Mouse (Mus musculus): ENCODE data around the gene Dner. TPM values are rescaled to one million over a fixed set of nuclear protein-coding genes. Genes with fewer than 3 reads are reported as not detected.
A peak's percentile ranks its signal among the peaks of the same experiment; 100 is the strongest.

Dner gene
- polyA plus RNA-seq, 1 experiment from 2014 or later, result 328 TPM

DNA sequence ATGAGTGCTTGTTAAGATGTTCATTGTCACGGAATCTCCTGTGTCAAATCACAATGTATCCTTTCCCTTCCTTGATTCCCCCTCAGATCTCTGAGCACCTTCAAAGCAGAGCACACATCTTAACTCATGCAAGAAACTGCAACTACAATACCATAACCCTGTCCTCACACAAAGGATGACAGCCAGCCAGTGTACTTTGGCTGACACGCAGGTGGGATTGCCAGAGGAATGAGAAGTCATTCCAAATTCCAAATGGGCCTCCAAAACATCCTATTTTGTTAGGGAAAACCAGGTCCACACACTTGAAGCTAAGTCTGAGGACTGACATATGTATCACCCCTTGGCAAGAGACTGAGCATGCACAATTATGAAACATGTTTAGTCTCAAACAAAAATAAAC lies 286.5 kb downstream of the Dner start:
- Histone ChIP-seq H3K4me1 (ENCODE audit: control insufficient read depth, insufficient read depth, low read depth, low read length) (no peaks in the 10 kb centered on the region), H3K9me3 (ENCODE audit: control insufficient read depth, low read length) (no peaks in the 10 kb centered on the region), H3K9ac (ENCODE audit: low read depth, low read length) (no peak overlapping the region), H3K27ac (ENCODE audit: low read depth, low read length) (no peak overlapping the region), H3K36me3 (ENCODE audit: control insufficient read depth, insufficient read depth, low read length) (peaks cover 5% of the 10 kb centered on the region; the same call in 1 of the 2 replicates), H3K27me3 (replicated peaks; ENCODE audit: control insufficient read depth, insufficient read depth, low read length) (no peaks in the 10 kb centered on the region), H3K4me3 (ENCODE audit: low read length) (no peak overlapping the region), H3K4me2 (ENCODE audit: low read length) (no peak overlapping the region)
- ATAC-seq, result no peak
- WGBS, result 68% methylated on average over 2 of the region's 2 CpGs

GRCm38 (mm10) chr1:84408873-84409272 lies 287.1 kb downstream of the Dner start:
- H3K9me3 ChIP-seq (ENCODE audit: control insufficient read depth, low read length), result no peaks in the 10 kb centered on the region
- H3K36me3 ChIP-seq (ENCODE audit: control insufficient read depth, insufficient read depth, low read length), result peaks cover 5% of the 10 kb centered on the region; the same call in 1 of the 2 replicates
- WGBS, result 89% methylated on average over 2 of the region's 2 CpGs
- no peak for ATAC-seq
- no peaks in the 10 kb centered on the region for H3K4me1 ChIP-seq (ENCODE audit: control insufficient read depth, insufficient read depth, low read depth, low read length)
- H3K27ac ChIP-seq (ENCODE audit: low read depth, low read length), result no peak overlapping the region
- H3K9ac ChIP-seq (ENCODE audit: low read depth, low read length), result no peak overlapping the region
- no peak overlapping the region for H3K4me3 ChIP-seq (ENCODE audit: low read length)
- no peak overlapping the region for H3K4me2 ChIP-seq (ENCODE audit: low read length)
- H3K27me3 ChIP-seq (replicated peaks; ENCODE audit: control insufficient read depth, insufficient read depth, low read length), result no peaks in the 10 kb centered on the region

DNA sequence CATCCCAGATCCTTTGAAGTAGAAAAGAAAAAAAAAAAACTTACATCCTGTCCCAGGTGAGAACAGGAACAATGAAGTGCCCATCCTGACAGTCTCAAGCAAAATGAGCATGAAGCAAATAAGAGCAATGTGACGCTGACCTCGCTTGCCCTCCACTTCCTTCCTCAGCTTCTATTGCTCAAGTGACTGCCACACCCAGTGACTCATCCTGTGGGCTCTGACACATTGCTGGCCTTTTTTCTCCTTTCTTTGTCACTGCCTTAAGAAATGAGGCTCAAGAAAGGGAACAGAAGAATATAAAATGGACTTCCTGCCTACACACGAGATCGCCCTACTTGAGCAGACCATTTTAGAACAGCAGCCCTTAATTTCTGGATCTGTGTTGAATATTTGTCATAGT lies 289.1 kb downstream of the Dner start:
- H3K4me2 ChIP-seq (ENCODE audit: low read length), result no peak overlapping the region
- H3K4me3 ChIP-seq (ENCODE audit: low read length), result no peak overlapping the region
- no peak for ATAC-seq
- H3K9me3 ChIP-seq (ENCODE audit: control insufficient read depth, low read length), result no peaks in the 10 kb centered on the region
- H3K4me1 ChIP-seq (ENCODE audit: control insufficient read depth, insufficient read depth, low read depth, low read length), result no peaks in the 10 kb centered on the region
- H3K27me3 ChIP-seq (replicated peaks; ENCODE audit: control insufficient read depth, insufficient read depth, low read length), result no peaks in the 10 kb centered on the region
- H3K36me3 ChIP-seq (ENCODE audit: control insufficient read depth, insufficient read depth, low read length), result no peaks in the 10 kb centered on the region; the same call in 1 of the 2 replicates
- H3K27ac ChIP-seq (ENCODE audit: low read depth, low read length), result no peak overlapping the region
- H3K9ac ChIP-seq (ENCODE audit: low read depth, low read length), result no peak overlapping the region
- 85% methylated on average over 4 of the region's 4 CpGs for WGBS

DNA sequence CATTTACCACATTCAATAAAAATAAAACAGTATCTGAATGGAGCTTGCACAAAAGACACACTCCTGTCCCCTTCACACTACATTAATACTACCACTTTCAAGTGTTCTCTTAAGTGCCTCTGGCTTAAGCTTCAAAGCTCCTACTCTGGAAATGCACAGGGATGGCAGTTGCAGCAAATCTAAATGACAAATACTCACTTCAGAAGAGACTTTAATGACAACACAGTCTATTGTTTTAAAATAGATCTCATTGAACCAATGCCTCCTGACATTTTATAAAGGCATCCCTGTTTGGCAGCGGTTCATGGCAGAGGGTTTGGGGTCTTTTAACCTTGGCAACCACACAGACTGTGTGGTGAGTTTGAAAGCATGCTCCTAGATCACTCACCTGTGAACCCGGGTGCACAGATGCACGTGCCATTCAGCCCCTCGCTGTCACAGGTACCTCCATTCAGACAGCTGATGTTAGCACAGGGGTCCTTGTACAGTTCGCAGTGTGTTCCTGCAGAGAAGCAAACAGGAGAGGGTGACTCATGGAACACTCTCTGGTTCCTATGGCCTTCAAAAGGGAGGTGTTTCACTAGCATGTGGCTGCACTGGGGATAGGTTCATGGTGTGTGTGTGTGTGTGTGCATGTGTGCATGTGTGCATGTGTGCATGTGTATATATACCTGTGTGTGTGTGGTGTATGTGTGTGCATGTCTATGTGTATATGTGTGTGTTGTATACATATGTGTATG lies 290.3 kb downstream of the Dner start:
- no peaks in the 10 kb centered on the region for H3K9me3 ChIP-seq (ENCODE audit: control insufficient read depth, low read length)
- no peak overlapping the region for H3K9ac ChIP-seq (ENCODE audit: low read depth, low read length)
- 84% methylated on average over 5 of the region's 5 CpGs for WGBS
- H3K4me2 ChIP-seq (ENCODE audit: low read length), result no peak overlapping the region
- H3K36me3 ChIP-seq (ENCODE audit: control insufficient read depth, insufficient read depth, low read length), result no peaks in the 10 kb centered on the region
- no peak overlapping the region for H3K4me3 ChIP-seq (ENCODE audit: low read length)
- no peaks in the 10 kb centered on the region for H3K4me1 ChIP-seq (ENCODE audit: control insufficient read depth, insufficient read depth, low read depth, low read length)
- ATAC-seq, result no peak; the same call in 1 of the 2 replicates
- no peak overlapping the region for H3K27ac ChIP-seq (ENCODE audit: low read depth, low read length)
- H3K27me3 ChIP-seq (replicated peaks; ENCODE audit: control insufficient read depth, insufficient read depth, low read length), result no peaks in the 10 kb centered on the region

- H3K27me3 ChIP-seq (replicated peaks; ENCODE audit: control insufficient read depth, insufficient read depth, low read length), result no peaks in the 10 kb centered on the region
- H3K27ac ChIP-seq (ENCODE audit: low read depth, low read length), result no peak overlapping the region
- no peak overlapping the region for H3K4me3 ChIP-seq (ENCODE audit: low read length)
- H3K9me3 ChIP-seq (ENCODE audit: control insufficient read depth, low read length), result no peaks in the 10 kb centered on the region
- H3K4me1 ChIP-seq (ENCODE audit: control insufficient read depth, insufficient read depth, low read depth, low read length), result no peaks in the 10 kb centered on the region
- 56% methylated on average over 12 of the region's 12 CpGs for WGBS
- no peak overlapping the region for H3K4me2 ChIP-seq (ENCODE audit: low read length)
- H3K36me3 ChIP-seq (ENCODE audit: control insufficient read depth, insufficient read depth, low read length), result no peaks in the 10 kb centered on the region
- 0 out of 2 replicates have a peak, but pooled peaks have one; percentile 58 for ATAC-seq
- no peak overlapping the region for H3K9ac ChIP-seq (ENCODE audit: low read depth, low read length)
Observed at GRCm38 (mm10) chr1:84404880-84405279, 291.1 kb downstream of the Dner start.

DNA sequence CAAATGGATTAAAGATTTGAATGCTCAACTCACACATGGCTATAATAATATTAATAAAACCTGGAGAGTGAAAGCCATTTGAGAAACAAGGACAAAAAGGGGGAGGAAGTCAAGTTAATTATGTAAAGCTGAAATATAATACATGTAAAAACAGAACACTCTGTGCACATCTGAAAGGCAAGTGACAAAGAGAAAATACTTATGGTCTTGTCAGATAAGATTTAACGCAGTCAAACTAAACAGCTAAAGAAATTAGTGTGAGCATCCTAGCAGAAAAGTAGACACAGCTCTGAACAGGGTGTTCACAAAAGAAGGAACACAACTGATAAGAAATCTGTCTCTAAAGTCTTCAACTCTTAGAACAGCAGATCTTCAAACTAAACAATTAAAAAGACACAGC lies 293.9 kb downstream of the Dner start:
- Histone ChIP-seq H3K4me2 (ENCODE audit: low read length) (no peak overlapping the region), H3K4me3 (ENCODE audit: low read length) (no peak overlapping the region), H3K9me3 (ENCODE audit: control insufficient read depth, low read length) (no peaks in the 10 kb centered on the region), H3K36me3 (ENCODE audit: control insufficient read depth, insufficient read depth, low read length) (no peaks in the 10 kb centered on the region), H3K27ac (ENCODE audit: low read depth, low read length) (no peak overlapping the region), H3K27me3 (replicated peaks; ENCODE audit: control insufficient read depth, insufficient read depth, low read length) (no peaks in the 10 kb centered on the region), H3K9ac (ENCODE audit: low read depth, low read length) (no peak overlapping the region), H3K4me1 (ENCODE audit: control insufficient read depth, insufficient read depth, low read depth, low read length) (no peaks in the 10 kb centered on the region)
- WGBS, result 85% methylated on average over 1 of the region's 1 CpGs
- ATAC-seq, result no peak

DNA sequence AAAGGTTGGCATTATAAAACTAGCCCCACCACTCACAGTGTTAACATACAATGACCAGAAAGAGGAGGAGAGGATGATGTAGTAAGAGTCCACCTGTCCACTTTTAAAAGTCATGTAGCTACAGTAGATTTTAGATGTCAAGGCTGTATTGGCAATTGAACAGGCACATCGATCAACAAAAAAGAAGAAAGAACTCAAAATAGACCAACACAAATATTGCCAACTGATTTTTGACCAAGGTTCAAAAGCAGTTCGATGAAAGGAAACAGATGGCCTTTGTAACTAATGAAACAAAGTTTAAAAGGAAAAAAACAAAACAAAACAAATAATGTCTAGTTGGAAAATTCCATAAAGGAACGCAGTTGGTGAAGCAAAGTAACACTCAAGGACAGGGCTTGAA lies 296.4 kb downstream of the Dner start:
- no peak for ATAC-seq
- Histone ChIP-seq H3K27ac (ENCODE audit: low read depth, low read length) (no peak overlapping the region), H3K9me3 (ENCODE audit: control insufficient read depth, low read length) (no peaks in the 10 kb centered on the region), H3K4me1 (ENCODE audit: control insufficient read depth, insufficient read depth, low read depth, low read length) (no peaks in the 10 kb centered on the region), H3K4me2 (ENCODE audit: low read length) (no peak overlapping the region), H3K36me3 (ENCODE audit: control insufficient read depth, insufficient read depth, low read length) (no peaks in the 10 kb centered on the region), H3K9ac (ENCODE audit: low read depth, low read length) (no peak overlapping the region), H3K4me3 (ENCODE audit: low read length) (no peak overlapping the region), H3K27me3 (replicated peaks; ENCODE audit: control insufficient read depth, insufficient read depth, low read length) (no peaks in the 10 kb centered on the region)
- 76% methylated on average over 3 of the region's 3 CpGs for WGBS

DNA sequence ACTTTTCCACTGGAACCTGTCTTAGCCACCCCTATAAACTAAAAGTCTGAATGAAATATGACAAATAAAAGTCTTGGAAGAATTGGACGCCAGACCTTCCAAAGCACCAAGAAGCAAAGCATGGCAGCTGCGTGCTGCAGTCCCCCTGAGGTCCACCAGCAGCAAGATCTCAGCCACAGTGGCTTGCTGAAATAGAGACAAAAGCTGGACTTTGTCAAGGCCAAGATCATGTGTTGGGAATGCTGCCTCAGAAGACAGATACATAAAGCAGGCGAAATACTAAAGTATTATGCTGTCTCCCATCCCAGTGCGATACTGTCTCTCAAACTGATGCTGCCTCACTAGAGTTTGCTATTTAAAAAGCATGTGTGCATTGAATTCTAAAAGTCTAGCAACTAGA lies 296.9 kb downstream of the Dner start:
- Histone ChIP-seq H3K4me3 (ENCODE audit: low read length) (no peak overlapping the region), H3K9me3 (ENCODE audit: control insufficient read depth, low read length) (no peaks in the 10 kb centered on the region), H3K9ac (ENCODE audit: low read depth, low read length) (no peak overlapping the region), H3K4me2 (ENCODE audit: low read length) (no peak overlapping the region), H3K27ac (ENCODE audit: low read depth, low read length) (no peak overlapping the region), H3K27me3 (replicated peaks; ENCODE audit: control insufficient read depth, insufficient read depth, low read length) (no peaks in the 10 kb centered on the region), H3K4me1 (ENCODE audit: control insufficient read depth, insufficient read depth, low read depth, low read length) (no peaks in the 10 kb centered on the region), H3K36me3 (ENCODE audit: control insufficient read depth, insufficient read depth, low read length) (no peaks in the 10 kb centered on the region)
- 96% methylated on average over 4 of the region's 4 CpGs for WGBS
- no peak for ATAC-seq

DNA sequence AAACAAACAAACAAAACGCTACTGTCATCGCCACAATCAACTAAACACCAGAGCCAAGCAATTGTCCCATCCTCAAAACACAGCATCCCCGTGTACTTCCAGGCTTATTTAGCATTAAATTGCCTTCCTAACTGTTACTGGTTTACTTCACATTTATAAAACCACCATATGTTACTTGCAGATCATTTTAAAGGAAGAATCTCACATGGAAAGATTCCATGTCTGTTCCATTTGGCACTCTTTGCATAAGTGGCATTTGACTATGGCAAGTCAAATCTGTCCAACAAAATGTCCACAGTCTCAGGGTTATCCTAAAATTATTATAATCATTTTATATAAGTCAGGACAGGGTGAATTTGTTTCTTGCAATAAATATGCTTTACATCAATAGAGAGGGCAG lies 299.2 kb downstream of the Dner start:
- Histone ChIP-seq H3K9me3 (ENCODE audit: control insufficient read depth, low read length) (no peaks in the 10 kb centered on the region), H3K4me1 (ENCODE audit: control insufficient read depth, insufficient read depth, low read depth, low read length) (no peaks in the 10 kb centered on the region), H3K27ac (ENCODE audit: low read depth, low read length) (no peak overlapping the region), H3K27me3 (replicated peaks; ENCODE audit: control insufficient read depth, insufficient read depth, low read length) (no peaks in the 10 kb centered on the region), H3K4me3 (ENCODE audit: low read length) (no peak overlapping the region), H3K9ac (ENCODE audit: low read depth, low read length) (no peak overlapping the region), H3K4me2 (ENCODE audit: low read length) (no peak overlapping the region), H3K36me3 (ENCODE audit: control insufficient read depth, insufficient read depth, low read length) (no peaks in the 10 kb centered on the region)
- 77% methylated on average over 3 of the region's 3 CpGs for WGBS
- no peak for ATAC-seq
